Mouse (Mus musculus) megakaryocyte progenitor cell, adult 5-6 weeks (primary cell): Measurements from ENCODE around the gene Gm7173. TPM values are rescaled to one million over a fixed set of nuclear protein-coding genes. Genes with fewer than 3 reads are reported as not detected.
A peak's percentile ranks its signal among the peaks of the same experiment; 100 is the strongest.

Experiments
- ATAC-seq: replicated peaks from 2 replicates; pipeline ENCODE4 v1.8.0; 2016; ENCODE audit warnings: mild to moderate bottlenecking, moderate TSS enrichment, inconsistent platforms; ENCODE audit not compliant: poor library complexity
- total RNA-seq, 2 experiments: library from RNA; stranded (forward) in 1 of 2; stranded (reverse) in 1 of 2; fragments of 157-497, 149-512 nt in 1 of 2; fragments of 200-1000 nt in 1 of 2; gene quantifications; 2 replicates each; pipeline versions ENCODE4 v1.2.3 to v1.2.4; 2015 to 2017

The Gm7173 gene
- total RNA-seq (2015) (0.39 and 0.44 TPM in 2 replicates), total RNA-seq (2017) (0.04 and 1.4 TPM in 2 replicates)

DNA sequence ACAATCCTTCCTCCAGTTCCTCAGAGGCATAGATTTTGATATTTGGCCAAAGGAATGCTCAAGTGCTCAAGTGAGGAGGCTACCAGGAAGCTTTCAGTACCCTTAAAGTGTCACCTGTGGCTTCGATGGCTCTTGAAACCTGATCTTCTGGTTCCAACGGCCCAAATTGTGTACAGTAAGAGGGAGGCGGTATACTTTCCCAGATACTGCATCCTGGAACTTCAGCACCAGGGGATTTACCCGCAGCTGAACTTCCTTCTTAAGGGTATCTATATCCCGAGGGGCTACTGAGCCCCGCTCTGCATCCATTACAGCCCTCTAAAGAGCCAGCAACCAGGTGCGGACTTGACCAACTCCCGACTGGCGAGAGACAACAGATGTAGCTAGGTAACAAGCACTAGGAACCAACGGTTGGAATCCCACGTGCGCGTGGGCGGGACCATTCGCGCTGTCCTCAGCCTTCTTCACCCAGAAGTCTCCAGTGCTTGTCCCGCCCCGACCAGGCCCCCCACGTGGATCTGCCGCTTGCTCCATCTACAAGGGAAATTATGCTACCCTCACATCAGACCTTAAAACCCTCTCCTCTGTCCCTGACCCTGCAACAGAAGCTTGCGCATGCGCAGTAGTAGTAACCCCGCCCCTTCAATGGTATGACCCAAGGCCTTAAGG lies at the start of gene Gm7173:
Gene Gm7173, minus strand, starts transcription at position 309 of the 669 bp plus-strand sequence.
- peak; percentile 92 for ATAC-seq

DNA sequence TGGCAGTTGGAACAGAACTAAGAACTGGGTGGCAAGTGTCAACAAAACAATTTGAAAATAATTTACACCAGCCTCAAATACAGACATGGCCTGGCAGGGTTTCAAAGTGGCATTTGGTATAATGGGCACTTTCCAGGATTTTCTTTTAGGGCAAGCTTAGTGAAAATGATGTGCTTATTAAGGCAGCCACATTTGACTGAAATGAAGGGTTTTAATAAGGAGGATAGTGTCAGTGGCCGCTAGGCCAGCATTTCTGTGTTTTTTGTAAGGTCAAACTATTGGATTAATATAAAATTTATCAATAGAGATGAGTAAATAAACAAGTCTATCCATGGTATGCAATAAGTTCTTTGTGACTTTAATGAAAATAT lies 546 bp upstream of the Gm7173 start:
- ATAC-seq, result no peak

DNA sequence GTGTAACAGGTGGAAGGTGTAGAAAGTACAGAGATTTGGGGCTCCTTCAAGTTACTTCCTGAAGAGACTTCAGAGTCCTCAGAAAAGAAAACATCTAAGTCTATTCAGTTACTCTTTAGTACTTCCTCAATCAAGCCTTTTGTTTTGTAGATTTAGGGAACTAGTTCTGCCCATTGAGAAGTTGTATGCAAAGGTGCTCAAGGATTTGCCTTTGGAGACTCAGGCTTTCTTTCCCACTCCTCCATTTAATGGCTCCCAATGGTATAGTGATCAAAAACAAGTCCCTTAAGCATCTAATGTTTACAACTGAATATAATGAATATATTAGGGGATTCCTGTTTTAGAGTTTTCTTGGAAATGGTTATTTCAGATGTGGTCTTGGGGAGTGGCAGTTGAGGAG lies 200.3 kb downstream of the Gm7173 start:
- no peak for ATAC-seq

Other genes with a start within 250 kb of the Gm7173 start
- gene Mageb16, start 154.2 kb upstream of the Gm7173 start, total RNA-seq (2015), result 0.39 TPM in 1 of 2 replicates, not detected in the other
- gene Mageb16, start 154.2 kb upstream of the Gm7173 start, total RNA-seq (2017), result 0.47 TPM in 1 of 2 replicates, not detected in the other